Mouse (Mus musculus) liver, adult 2 months (tissue): ENCODE data around the gene Rasal2. TPM values are rescaled to one million over a fixed set of nuclear protein-coding genes. Genes with fewer than 3 reads are reported as not detected.

Experiments
- DNase-seq: peaks from one replicate; pipeline ENCODE4 v3.0.0-alpha.2; 2011; ENCODE audit warnings: low read depth, low spot score; ENCODE audit errors: extremely low read depth
- H3K27ac ChIP-seq: fragments of 200-500 bp; replicated peaks from 2 replicates; pipeline ENCODE4 v1.5.1; 2012; ENCODE audit warnings: low read depth, mild to moderate bottlenecking, control low read depth, inconsistent platforms, low read length; ENCODE audit not compliant: insufficient read depth
- H3K27me3 ChIP-seq: fragments of 200-500 bp; 2 replicates; pipeline ENCODE4 v1.6.1; 2012; ENCODE audit warnings: mild to moderate bottlenecking, moderate library complexity, low read length, inconsistent platforms; ENCODE audit not compliant: control insufficient read depth, insufficient read depth
- H3K36me3 ChIP-seq: fragments of 200-500 bp; 2 replicates; pipeline ENCODE4 v1.6.1; 2012; ENCODE audit warnings: low read length, inconsistent platforms; ENCODE audit not compliant: control insufficient read depth, insufficient read depth
- H3K4me1 ChIP-seq: fragments of 200-500 bp; 2 replicates; pipeline ENCODE4 v1.6.1; 2011; ENCODE audit warnings: low read length; ENCODE audit not compliant: control insufficient read depth, insufficient read depth
- H3K4me3 ChIP-seq: fragments of 200-500 bp; 2 replicates; pipeline ENCODE4 v1.5.1; 2011; ENCODE audit warnings: low read depth, mild to moderate bottlenecking, control low read depth, low read length, moderate library complexity; ENCODE audit not compliant: insufficient read depth
- H3K79me2 ChIP-seq: fragments of 200-500 bp; 2 replicates; pipeline ENCODE4 v1.6.1; 2012; ENCODE audit warnings: inconsistent platforms, mild to moderate bottlenecking, low read length, moderate library complexity; ENCODE audit not compliant: control insufficient read depth, insufficient read depth
- H3K9ac ChIP-seq: fragments of 200-500 bp; 2 replicates; pipeline ENCODE4 v1.6.1; 2012; ENCODE audit warnings: low read depth, mild to moderate bottlenecking, control low read depth, inconsistent platforms, low read length
- CTCF ChIP-seq: fragments of 200-500 bp; IDR thresholded peaks from 2 replicates; pipeline ENCODE4 v1.5.1; 2011; ENCODE audit warnings: low read depth, low read length, control low read depth
- POLR2A ChIP-seq: fragments of 200-500 bp; IDR thresholded peaks from 2 replicates; pipeline ENCODE4 v1.6.1; 2011; ENCODE audit warnings: low read length, control low read depth; ENCODE audit not compliant: insufficient read depth; ENCODE audit errors: extremely low read depth
- WGBS: fragments of 180-500 bp; shearing (Covaris S2); methylation state at CpG from one replicate; pipeline ENCODE4 v1.1.7; 2018; 5-methylcytosine and 5-hydroxymethylcytosine counted together
- polyA plus RNA-seq: library from polyadenylated mRNA; depleted of rRNA; stranded (reverse); fragments of >200 nt; gene quantifications from 2 replicates; pipeline ENCODE4 v1.2.3, GENCODE M21; 2012
- total RNA-seq: library from RNA; depleted of rRNA; stranded (reverse); fragments of >200 nt; gene quantifications from 2 replicates; pipeline ENCODE4 v1.2.3, GENCODE M21; 2014

The Rasal2 gene
- total and polyA plus RNA-seq, 2 experiments = 1.2 to 10.2 TPM

DNA sequence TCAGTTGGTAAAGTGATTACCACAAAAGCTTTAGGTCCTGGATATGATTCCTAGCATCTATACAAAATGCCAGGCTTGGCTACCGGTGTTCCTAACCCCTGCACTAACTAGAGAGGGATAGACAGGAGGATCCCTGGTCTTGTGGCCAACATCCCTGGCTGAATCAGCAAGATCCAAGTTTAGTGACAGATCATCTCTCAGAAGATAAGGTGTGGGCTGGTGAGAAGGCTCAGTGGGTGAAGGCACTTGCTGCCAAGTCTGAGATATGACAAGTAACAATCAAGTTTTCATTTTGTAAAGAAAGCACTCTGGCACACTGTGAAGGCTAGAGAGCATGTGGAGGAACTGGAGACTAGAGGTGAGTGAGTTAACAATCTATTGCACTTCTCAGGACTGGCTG lies 191.9 kb downstream of the Rasal2 start:
- TF ChIP-seq POLR2A = no peak
- no peak for TF ChIP-seq CTCF
- Histone ChIP-seq H3K4me1 (no peaks in the 10 kb centered on the region), H3K27me3 (no peaks in the 10 kb centered on the region), H3K36me3 (no peaks in the 10 kb centered on the region), H3K9ac (no peak overlapping the region), H3K27ac (no peak overlapping the region), H3K4me3 (no peak overlapping the region), H3K79me2 (no peaks in the 10 kb centered on the region; the same call in 1 of the 2 replicates)
- DNase-seq = no peak
- WGBS = 95% methylated on average over 1 of the region's 1 CpGs

- WGBS = 20% methylated on average over 1 of the region's 1 CpGs
Measured at GRCm38 (mm10) chr1:157208754-157209153, 203.6 kb downstream of the Rasal2 start.

DNA sequence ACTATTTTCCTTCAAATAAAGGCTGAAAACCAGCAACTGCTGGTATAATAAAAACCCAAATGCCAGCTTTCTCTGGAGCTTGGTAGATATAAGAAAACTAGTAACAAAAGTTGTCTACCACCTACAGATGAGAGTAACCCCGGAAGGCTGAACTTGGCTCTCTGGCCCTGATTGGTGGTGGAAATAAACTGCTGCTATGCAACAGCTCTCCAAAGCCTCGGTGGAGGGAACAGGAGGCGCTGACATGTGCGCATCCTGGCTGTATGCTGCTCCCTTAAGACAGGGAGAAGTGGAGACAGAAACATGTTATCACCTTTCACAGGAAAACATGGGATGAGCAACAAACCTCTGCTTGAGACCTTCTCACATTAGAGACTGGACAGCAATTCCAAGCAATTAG lies 206.7 kb downstream of the Rasal2 start:
- H3K9ac ChIP-seq = no peak overlapping the region
- WGBS = 77% methylated on average over 4 of the region's 4 CpGs
- H3K4me3 ChIP-seq = no peak overlapping the region
- no peaks in the 10 kb centered on the region for H3K27me3 ChIP-seq
- no peaks in the 10 kb centered on the region for H3K79me2 ChIP-seq
- no peaks in the 10 kb centered on the region for H3K4me1 ChIP-seq
- TF ChIP-seq POLR2A = no peak
- no peak for TF ChIP-seq CTCF
- H3K27ac ChIP-seq = no peak overlapping the region
- no peaks in the 10 kb centered on the region for H3K36me3 ChIP-seq
- DNase-seq = no peak

More at GRCm38 (mm10) chr1:157208754-157209153, 203.6 kb downstream of the Rasal2 start:
- H3K9ac ChIP-seq = no peak overlapping the region
- no peak overlapping the region for H3K27ac ChIP-seq
- H3K4me1 ChIP-seq = no peaks in the 10 kb centered on the region
- no peak for TF ChIP-seq POLR2A
- TF ChIP-seq CTCF = no peak
- H3K79me2 ChIP-seq = no peaks in the 10 kb centered on the region
- DNase-seq = no peak
- no peak overlapping the region for H3K4me3 ChIP-seq
- H3K27me3 ChIP-seq = no peaks in the 10 kb centered on the region
- no peaks in the 10 kb centered on the region for H3K36me3 ChIP-seq

DNA sequence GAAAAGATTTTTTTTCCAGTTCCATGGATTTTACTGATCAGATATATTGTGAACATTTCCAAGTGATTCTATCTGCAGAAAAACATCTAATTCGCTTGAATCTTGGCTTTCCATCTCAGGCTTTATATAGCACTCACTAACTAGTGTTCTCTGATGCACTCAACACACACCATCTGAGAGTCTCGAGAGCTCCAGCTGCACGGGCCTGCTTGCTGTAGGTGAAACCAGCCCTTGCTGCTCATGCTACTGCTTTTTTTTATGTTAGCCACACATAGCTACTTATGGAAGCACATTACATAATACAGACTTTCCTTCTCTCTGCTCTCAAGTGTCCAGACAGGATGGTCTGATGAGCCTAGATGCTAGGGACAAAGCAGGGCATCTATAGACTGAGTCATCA lies 229.4 kb downstream of the Rasal2 start:
- DNase-seq = no peak
- Histone ChIP-seq H3K36me3 (no peaks in the 10 kb centered on the region), H3K9ac (no peak overlapping the region), H3K4me1 (peaks cover 3% of the 10 kb centered on the region; the same call in 1 of the 2 replicates), H3K79me2 (no peaks in the 10 kb centered on the region; the same call in 1 of the 2 replicates), H3K27me3 (no peaks in the 10 kb centered on the region), H3K4me3 (no peak overlapping the region), H3K27ac (no peak overlapping the region)
- no peak for TF ChIP-seq POLR2A
- TF ChIP-seq CTCF = no peak
- 92% methylated on average over 3 of the region's 3 CpGs for WGBS

GRCm38 (mm10) chr1:157182431-157182830 lies 230.0 kb downstream of the Rasal2 start:
- H3K4me1 ChIP-seq = peaks cover 2% of the 10 kb centered on the region; the same call in 1 of the 2 replicates
- no peak for DNase-seq
- H3K4me3 ChIP-seq = no peak overlapping the region
- H3K9ac ChIP-seq = no peak overlapping the region
- H3K79me2 ChIP-seq = no peaks in the 10 kb centered on the region; the same call in 1 of the 2 replicates
- no peak overlapping the region for H3K27ac ChIP-seq
- 87% methylated on average over 5 of the region's 5 CpGs for WGBS
- TF ChIP-seq POLR2A = no peak
- no peak for TF ChIP-seq CTCF
- peaks cover under 1% of the 10 kb centered on the region; the same call in 1 of the 2 replicates for H3K36me3 ChIP-seq
- H3K27me3 ChIP-seq = no peaks in the 10 kb centered on the region

DNA sequence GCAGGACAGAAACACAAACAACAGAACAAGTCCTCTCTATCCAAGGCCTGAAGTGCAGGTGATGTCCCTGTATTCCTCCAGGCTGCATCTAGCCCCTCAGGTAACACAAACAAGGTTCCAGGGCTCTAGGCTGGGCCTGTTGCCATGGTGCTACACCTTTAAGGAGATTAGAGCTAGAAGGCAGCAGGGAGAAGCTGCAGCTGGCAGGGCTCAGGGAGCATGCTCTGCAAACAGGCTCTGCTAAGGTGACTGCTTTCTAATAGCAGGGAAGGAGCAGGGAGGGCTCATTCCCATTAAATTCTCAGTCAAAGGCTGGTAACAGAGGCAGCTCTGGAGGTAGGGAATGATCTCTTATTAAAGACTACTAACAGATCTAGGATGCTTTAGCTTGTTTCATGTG lies 231.3 kb downstream of the Rasal2 start:
- DNase-seq = no peak
- H3K27me3 ChIP-seq = no peaks in the 10 kb centered on the region

More for the DNA sequence above, 231.3 kb downstream of the Rasal2 start:
- TF ChIP-seq CTCF (no peak), POLR2A (no peak)
- no peak overlapping the region for H3K27ac ChIP-seq
- no peak overlapping the region for H3K4me3 ChIP-seq
- H3K9ac ChIP-seq = no peak overlapping the region
- H3K4me1 ChIP-seq = no peaks in the 10 kb centered on the region; the same call in 1 of the 2 replicates
- H3K36me3 ChIP-seq = peaks cover 6% of the 10 kb centered on the region
- H3K79me2 ChIP-seq = no peaks in the 10 kb centered on the region; the same call in 1 of the 2 replicates
